Mouse (Mus musculus) lung, embryonic 16.5 days (tissue): ENCODE data around the gene Gxylt1. TPM values are rescaled to one million over a fixed set of nuclear protein-coding genes. Genes with fewer than 3 reads are reported as not detected.

Experiments
- ATAC-seq: fragments of 200-750 bp; cut with Nextera tagmentation; 2 replicates; pipeline ENCODE4 v1.8.0; 2017; ENCODE audit warnings: low read depth, mild to moderate bottlenecking, moderate library complexity
- H3K27ac ChIP-seq: fragments of 300-500 bp; sonication (generic); 2 replicates; pipeline ENCODE4 v1.5.1; 2014; ENCODE audit warnings: mild to moderate bottlenecking, control low read depth, low read length
- H3K27me3 ChIP-seq: fragments of 300-500 bp; sonication (generic); 2 replicates; pipeline ENCODE4 v1.6.1; 2014; ENCODE audit warnings: low read depth, low read length, mixed read lengths; ENCODE audit not compliant: control insufficient read depth, insufficient read depth
- H3K36me3 ChIP-seq: fragments of 300-500 bp; sonication (generic); 2 replicates; pipeline ENCODE4 v1.6.1; 2014; ENCODE audit warnings: low read length; ENCODE audit not compliant: control insufficient read depth, insufficient read depth
- H3K4me1 ChIP-seq: fragments of 300-500 bp; sonication (generic); replicated peaks from 2 replicates; pipeline ENCODE4 v1.6.1; 2014; ENCODE audit warnings: low read length, mixed read lengths; ENCODE audit not compliant: control insufficient read depth, insufficient read depth
- H3K4me2 ChIP-seq: fragments of 300-500 bp; sonication (generic); 2 replicates; pipeline ENCODE4 v1.6.1; 2014; ENCODE audit warnings: low read depth, low read length, control low read depth
- H3K4me3 ChIP-seq: fragments of 300-500 bp; sonication (generic); 2 replicates; pipeline ENCODE4 v1.5.1; 2014; ENCODE audit warnings: mild to moderate bottlenecking, low read length, control low read depth
- H3K9ac ChIP-seq: fragments of 300-500 bp; sonication (generic); 2 replicates; pipeline ENCODE4 v1.6.1; 2014; ENCODE audit warnings: low read length, control low read depth
- H3K9me3 ChIP-seq: fragments of 300-500 bp; sonication (generic); 2 replicates; pipeline ENCODE4 v1.6.1; 2016; ENCODE audit warnings: low read length; ENCODE audit not compliant: control insufficient read depth
- WGBS: fragments of 180-500 bp; shearing (Covaris S2); extraction: QIAGEN DNeasy Blood & Tissue Kit; methylation state at CpG from one replicate; pipeline ENCODE4 v1.1.7; 2014; 5-methylcytosine and 5-hydroxymethylcytosine counted together
- polyA plus RNA-seq: library from polyadenylated mRNA; unstranded; fragments of >200 nt; fragmentation: Nextera tagmentation; extraction: Ambion mirVana; gene quantifications from 2 replicates; pipeline ENCODE4 v1.2.1, GENCODE M21; 2015

The Gxylt1 gene
- polyA plus RNA-seq, 1 experiment from 2014 or later = 11.6 TPM

DNA sequence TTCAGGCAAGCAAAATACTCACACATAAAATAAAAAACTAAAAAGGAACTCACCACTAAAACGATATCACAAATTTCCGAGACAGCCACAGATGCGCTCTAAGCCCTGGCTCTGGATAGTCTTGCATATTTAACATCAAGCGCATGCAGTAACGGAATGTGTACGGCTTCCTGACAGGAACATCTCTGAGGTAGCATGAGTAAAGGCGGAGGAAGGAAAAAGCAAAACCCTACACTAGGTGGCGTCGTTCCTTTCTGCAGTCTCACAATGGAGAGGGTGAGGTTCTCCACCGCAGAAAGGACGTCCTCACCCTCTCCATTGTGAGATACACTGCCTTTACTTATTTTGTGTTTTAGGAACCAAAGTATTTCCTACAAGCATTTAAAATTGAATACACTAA is 8.4 kb upstream of the Gxylt1 start:
- 73% methylated on average over 11 of the region's 11 CpGs for WGBS
- Histone ChIP-seq H3K27me3 (no peaks in the 10 kb centered on the region), H3K9me3 (no peaks in the 10 kb centered on the region), H3K36me3 (peaks cover 2% of the 10 kb centered on the region), H3K4me3 (no peak overlapping the region), H3K9ac (no peak overlapping the region), H3K4me1 (no peaks in the 10 kb centered on the region), H3K27ac (no peak overlapping the region), H3K4me2 (no peak overlapping the region)
- no peak for ATAC-seq

DNA sequence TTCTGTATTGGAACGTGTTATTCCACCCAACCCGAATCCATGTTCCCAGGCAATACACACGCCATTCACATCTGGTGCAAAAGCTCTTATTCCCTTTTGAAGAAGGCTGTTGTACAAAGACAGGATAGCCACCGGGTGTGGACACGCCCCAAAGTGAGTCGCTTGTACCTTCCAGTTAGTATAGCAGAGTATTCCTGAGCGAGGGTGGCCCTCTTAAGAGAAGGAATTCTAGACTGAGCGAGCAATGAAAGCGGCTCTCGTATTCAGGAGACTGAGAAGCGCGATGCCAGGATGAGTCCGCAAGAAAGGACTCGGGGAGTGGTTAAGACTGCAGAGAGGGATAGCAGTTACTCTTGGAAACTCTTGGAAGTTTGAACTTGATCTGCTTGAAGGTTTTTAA is 1.3 kb upstream of the Gxylt1 start:
- Histone ChIP-seq H3K36me3 (no peaks in the 10 kb centered on the region), H3K27ac (no peak overlapping the region), H3K27me3 (no peaks in the 10 kb centered on the region), H3K4me3 (peak overlapping the region; percentile 82), H3K4me2 (peak overlapping the region; percentile 87), H3K9ac (peak overlapping the region; percentile 44), H3K4me1 (peaks cover 23% of the 10 kb centered on the region), H3K9me3 (no peaks in the 10 kb centered on the region)
- WGBS = 6% methylated on average over 14 of the region's 14 CpGs
- ATAC-seq = no peak

DNA sequence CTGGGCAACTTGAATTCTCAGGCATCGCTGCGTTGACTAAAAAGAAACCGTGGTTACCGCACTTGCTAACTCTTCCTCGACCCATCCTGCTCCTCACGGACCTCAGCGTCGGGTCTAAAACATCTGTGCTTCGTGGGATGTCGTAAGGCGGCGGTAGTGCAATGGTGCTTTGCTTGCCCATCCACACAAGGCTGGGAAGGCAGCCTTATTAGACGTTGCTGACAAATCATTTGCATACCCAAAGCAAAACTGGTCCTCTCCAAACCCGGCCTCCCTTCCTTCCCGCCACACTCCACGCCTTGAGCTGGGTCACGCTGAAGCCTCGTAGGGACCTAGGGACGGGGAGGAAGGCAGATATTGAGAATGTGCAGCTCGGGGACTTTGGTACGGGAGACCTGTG is 644 bp upstream of the Gxylt1 start:
- peak overlapping the region; percentile 87 for H3K4me2 ChIP-seq
- no peaks in the 10 kb centered on the region for H3K36me3 ChIP-seq
- ATAC-seq = peak; percentile 44
- H3K4me3 ChIP-seq = peak overlapping the region; percentile 82
- no peaks in the 10 kb centered on the region for H3K9me3 ChIP-seq
- peak overlapping the region; percentile 84 for H3K27ac ChIP-seq
- H3K4me1 ChIP-seq = peaks cover 23% of the 10 kb centered on the region
- H3K27me3 ChIP-seq = no peaks in the 10 kb centered on the region
- 0% methylated on average over 21 of the region's 21 CpGs for WGBS
- H3K9ac ChIP-seq = peak overlapping the region; percentile 68

DNA sequence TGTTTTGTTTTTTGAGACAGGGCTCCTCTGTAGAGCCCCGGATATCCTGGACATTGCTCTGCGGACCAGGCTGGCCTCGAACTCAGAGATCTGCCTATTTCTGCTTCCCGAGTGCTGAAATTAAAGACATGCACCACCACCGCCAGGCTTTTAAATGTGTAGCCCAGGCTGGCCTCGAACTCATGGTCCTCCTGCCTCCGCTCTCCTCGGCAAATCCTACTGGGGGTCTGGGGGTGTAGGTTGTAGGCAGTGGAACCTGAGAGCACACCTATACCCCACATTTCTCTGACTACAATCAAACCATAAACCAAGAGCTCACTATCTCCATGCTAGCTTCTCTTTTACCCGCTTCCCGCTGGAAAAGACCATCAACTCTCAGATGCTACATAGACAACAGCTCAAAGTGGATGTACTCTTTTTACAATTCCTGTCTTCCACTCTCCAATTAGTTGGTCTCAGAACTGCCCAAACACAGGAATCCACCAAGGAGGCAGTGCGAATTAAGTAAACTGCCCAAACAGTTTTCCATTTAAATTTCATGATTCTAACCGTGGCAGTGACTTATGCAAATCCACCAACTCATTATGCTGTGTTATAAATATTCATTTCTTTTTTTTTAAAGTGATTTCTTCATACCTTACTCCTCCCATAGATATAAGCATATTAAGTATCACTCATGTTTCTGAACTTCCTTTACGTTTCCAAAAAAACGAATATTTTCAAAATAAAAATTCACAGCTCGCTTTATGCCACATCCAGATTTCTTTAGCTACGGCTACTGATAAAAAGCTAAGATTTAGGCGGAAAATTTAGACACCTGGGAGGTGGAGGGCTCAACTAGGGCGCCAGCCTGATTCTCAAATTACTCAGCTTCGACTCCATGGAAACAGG is 946 bp downstream of the Gxylt1 start:
- no peaks in the 10 kb centered on the region for H3K9me3 ChIP-seq
- H3K4me1 ChIP-seq = peaks cover 23% of the 10 kb centered on the region
- no peaks in the 10 kb centered on the region for H3K36me3 ChIP-seq
- H3K27ac ChIP-seq = peak overlapping the region; percentile 88
- no peaks in the 10 kb centered on the region for H3K27me3 ChIP-seq
- no peak for ATAC-seq
- 38% methylated on average over 19 of the region's 19 CpGs for WGBS
- peak overlapping the region; percentile 82 for H3K4me3 ChIP-seq
- H3K4me2 ChIP-seq = peak overlapping the region; percentile 85
- peak overlapping the region; percentile 86 for H3K9ac ChIP-seq

- Histone ChIP-seq H3K9me3 (no peaks in the 10 kb centered on the region), H3K4me2 (no peak overlapping the region), H3K4me1 (peaks cover 23% of the 10 kb centered on the region), H3K9ac (no peak overlapping the region), H3K27ac (no peak overlapping the region), H3K27me3 (no peaks in the 10 kb centered on the region), H3K4me3 (no peak overlapping the region; the same call in 1 of the 2 replicates), H3K36me3 (no peaks in the 10 kb centered on the region)
- 75% methylated on average over 9 of the region's 9 CpGs for WGBS
- no peak for ATAC-seq
These were observed 2.0 kb downstream of the Gxylt1 start for GRCm38 (mm10) chr15:93272948-93273347.

- H3K9ac ChIP-seq = no peak overlapping the region
- H3K36me3 ChIP-seq = no peaks in the 10 kb centered on the region
- H3K4me2 ChIP-seq = no peak overlapping the region
- H3K9me3 ChIP-seq = no peaks in the 10 kb centered on the region
- H3K27me3 ChIP-seq = no peaks in the 10 kb centered on the region
- no peak overlapping the region for H3K4me3 ChIP-seq
- H3K4me1 ChIP-seq = peaks cover 17% of the 10 kb centered on the region
- H3K27ac ChIP-seq = no peak overlapping the region
- WGBS = 59% methylated on average over 9 of the region's 9 CpGs
- ATAC-seq = no peak
These were observed 4.6 kb downstream of the Gxylt1 start for GRCm38 (mm10) chr15:93270289-93270855.

DNA sequence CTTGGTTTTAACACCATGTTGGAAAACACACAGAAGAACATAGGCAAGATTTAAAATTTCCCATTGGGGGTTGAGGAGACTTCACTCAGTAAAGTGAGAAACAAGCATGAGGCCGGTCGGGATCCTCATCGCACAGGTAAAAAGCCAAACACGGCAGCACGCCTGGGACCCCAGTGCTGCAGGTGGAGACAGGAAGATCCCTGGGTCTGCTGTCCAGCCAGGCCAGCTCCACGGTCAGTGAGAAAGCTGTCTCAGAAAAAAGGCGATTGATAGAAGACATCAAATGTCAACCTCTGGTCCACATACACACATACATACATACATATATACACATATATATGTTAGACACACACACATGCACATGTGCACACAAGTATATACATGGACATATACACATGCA is 5.4 kb downstream of the Gxylt1 start:
- H3K4me1 ChIP-seq = peaks cover 17% of the 10 kb centered on the region
- ATAC-seq = no peak
- H3K4me2 ChIP-seq = no peak overlapping the region
- no peaks in the 10 kb centered on the region for H3K27me3 ChIP-seq
- H3K4me3 ChIP-seq = no peak overlapping the region
- no peaks in the 10 kb centered on the region for H3K9me3 ChIP-seq
- 91% methylated on average over 7 of the region's 7 CpGs for WGBS
- no peak overlapping the region for H3K9ac ChIP-seq
- no peaks in the 10 kb centered on the region for H3K36me3 ChIP-seq
- no peak overlapping the region for H3K27ac ChIP-seq

GRCm38 (mm10) chr15:93268001-93268400 is 7.0 kb downstream of the Gxylt1 start:
- H3K9ac ChIP-seq = no peak overlapping the region
- H3K4me2 ChIP-seq = no peak overlapping the region
- WGBS = 100% methylated on average over 1 of the region's 1 CpGs
- no peaks in the 10 kb centered on the region for H3K27me3 ChIP-seq
- no peak overlapping the region for H3K4me3 ChIP-seq
- H3K9me3 ChIP-seq = no peaks in the 10 kb centered on the region
- peaks cover 6% of the 10 kb centered on the region for H3K4me1 ChIP-seq
- H3K27ac ChIP-seq = no peak overlapping the region
- no peaks in the 10 kb centered on the region for H3K36me3 ChIP-seq
- ATAC-seq = no peak

DNA sequence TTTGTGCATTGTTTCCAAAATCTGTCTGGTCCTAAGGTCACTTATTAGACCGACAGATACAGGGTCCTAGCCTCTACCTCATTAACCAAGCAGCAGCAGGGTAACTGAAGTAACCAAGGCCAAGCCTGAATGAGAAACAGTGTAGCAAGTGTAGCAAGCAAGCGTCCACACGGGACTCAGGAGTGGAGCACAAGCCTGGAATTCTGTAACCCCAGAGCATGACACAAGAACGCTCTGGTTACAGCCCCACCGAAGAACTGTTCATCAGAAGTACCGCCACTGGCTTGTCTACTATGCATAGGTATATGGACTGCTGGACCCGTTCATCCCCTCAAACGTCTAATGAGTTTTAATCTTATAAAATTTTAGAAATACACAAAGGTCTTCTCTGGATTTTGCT is 7.5 kb downstream of the Gxylt1 start:
- H3K9me3 ChIP-seq = no peaks in the 10 kb centered on the region
- peaks cover 4% of the 10 kb centered on the region; the same call in 1 of the 2 replicates for H3K4me1 ChIP-seq
- H3K36me3 ChIP-seq = no peaks in the 10 kb centered on the region
- 81% methylated on average over 8 of the region's 8 CpGs for WGBS
- no peak overlapping the region for H3K9ac ChIP-seq
- no peak overlapping the region for H3K27ac ChIP-seq
- H3K4me2 ChIP-seq = no peak overlapping the region
- no peaks in the 10 kb centered on the region for H3K27me3 ChIP-seq
- no peak overlapping the region for H3K4me3 ChIP-seq
- no peak for ATAC-seq
